Mouse (Mus musculus): ENCODE measurements around the gene 4931429L15Rik. TPM values are rescaled to one million over a fixed set of nuclear protein-coding genes. Genes with fewer than 3 reads are reported as not detected.

The 4931429L15Rik gene
- polyA plus RNA-seq (2014; fragmentation: Illumina TruSeq; extraction: RNeasy Lipid Tissue Mini Kit (QIAGEN cat#74804); ENCODE audit: low read depth, low replicate concordance) = not detected

GRCm38 (mm10) chr9:46319886-46320285, at the start of gene 4931429L15Rik:
TSS of gene 4931429L15Rik (minus strand) at chr9:46319986.

GRCm38 (mm10) chr9:46282631-46283436, 37.0 kb downstream of the 4931429L15Rik start, which contains the start of gene Bud13:
TSS of gene Bud13 (plus strand) at chr9:46283008.

GRCm38 (mm10) chr9:46272677-46273454, 46.9 kb downstream of the 4931429L15Rik start, which contains the start of gene Zpr1:
TSS of gene Zpr1 (plus strand) at chr9:46273064.

GRCm38 (mm10) chr9:46268343-46268873, 51.4 kb downstream of the 4931429L15Rik start, which contains the start of gene Apoa5:
TSS of gene Apoa5 (plus strand) at chr9:46268633.

Other genes starting within 250 kb of the 4931429L15Rik start
- gene Apoa1, start 91.4 kb downstream of the 4931429L15Rik start, polyA plus RNA-seq (2014; fragmentation: Illumina TruSeq; extraction: RNeasy Lipid Tissue Mini Kit (QIAGEN cat#74804); ENCODE audit: low read depth, low replicate concordance) = 4.9 TPM
- gene Apoc3, start 84.3 kb downstream of the 4931429L15Rik start, polyA plus RNA-seq (2014; fragmentation: Illumina TruSeq; extraction: RNeasy Lipid Tissue Mini Kit (QIAGEN cat#74804); ENCODE audit: low read depth, low replicate concordance) = 4.7 TPM
- gene Apoa4, start 79.3 kb downstream of the 4931429L15Rik start, polyA plus RNA-seq (2014; fragmentation: Illumina TruSeq; extraction: RNeasy Lipid Tissue Mini Kit (QIAGEN cat#74804); ENCODE audit: low read depth, low replicate concordance) = 2.5 TPM
- gene Apoa5, start 51.4 kb downstream of the 4931429L15Rik start, polyA plus RNA-seq (2014; fragmentation: Illumina TruSeq; extraction: RNeasy Lipid Tissue Mini Kit (QIAGEN cat#74804); ENCODE audit: low read depth, low replicate concordance) = 0.37 TPM
- gene Zpr1, start 46.9 kb downstream of the 4931429L15Rik start, polyA plus RNA-seq (2014; fragmentation: Illumina TruSeq; extraction: RNeasy Lipid Tissue Mini Kit (QIAGEN cat#74804); ENCODE audit: low read depth, low replicate concordance) = 23.6 TPM
- 7.0 TPM for gene Bud13, start 37.0 kb downstream of the 4931429L15Rik start, polyA plus RNA-seq (2014; fragmentation: Illumina TruSeq; extraction: RNeasy Lipid Tissue Mini Kit (QIAGEN cat#74804); ENCODE audit: low read depth, low replicate concordance)

All from heart, adult 10 weeks (tissue).